Mouse (Mus musculus) ES-E14 (cell line): Measurements from ENCODE around the gene Scrg1. TPM values are rescaled to one million over a fixed set of nuclear protein-coding genes. Genes with fewer than 3 reads are reported as not detected.

Experiments
- DNase-seq: peaks from one replicate; pipeline ENCODE4 v3.0.0-alpha.2; 2013; ENCODE audit warnings: low read depth, low spot score
- H3K27ac ChIP-seq: 2 replicates; pipeline ENCODE4 v1.5.1; 2012; ENCODE audit warnings: low read depth, mild to moderate bottlenecking, low read length, moderate library complexity, mixed read lengths; ENCODE audit not compliant: poor library complexity, insufficient read depth, severe bottlenecking
- H3K36me3 ChIP-seq: 2 replicates; pipeline ENCODE4 v1.6.1; 2012; ENCODE audit warnings: mild to moderate bottlenecking, low read length, moderate library complexity, mixed read lengths; ENCODE audit not compliant: control insufficient read depth, poor library complexity, insufficient read depth, severe bottlenecking
- H3K4me1 ChIP-seq, 2 experiments: fragments of 150-350 bp in 1 of 2; sonication (generic) in 1 of 2; 2 replicates each; pipeline ENCODE4 v1.6.1; 2012; ENCODE audit warnings: low read length in 2 of 2, mild to moderate bottlenecking in 1 of 2, mixed read lengths in 1 of 2; ENCODE audit not compliant: control insufficient read depth in 2 of 2, insufficient read depth in 2 of 2, poor library complexity in 1 of 2
- H3K4me3 ChIP-seq, 2 experiments: fragments of 150-350 bp in 1 of 2; sonication (generic) in 1 of 2; 2 replicates each; pipeline ENCODE4 v1.5.1; 2012; ENCODE audit warnings: low read length in 2 of 2, low read depth in 1 of 2, mild to moderate bottlenecking in 1 of 2, mixed read lengths in 1 of 2; ENCODE audit not compliant: insufficient read depth in 1 of 2, poor library complexity in 1 of 2, severe bottlenecking in 1 of 2
- H3K9ac ChIP-seq: 2 replicates; pipeline ENCODE4 v1.6.1; 2012; ENCODE audit warnings: low read depth, mild to moderate bottlenecking, low read length, mixed read lengths; ENCODE audit not compliant: poor library complexity, insufficient read depth, severe bottlenecking
- H3K9me3 ChIP-seq: fragments of 150-350 bp; sonication (generic); 2 replicates; pipeline ENCODE4 v1.6.1; 2012; ENCODE audit warnings: low read depth, mild to moderate bottlenecking, low read length; ENCODE audit not compliant: control insufficient read depth, insufficient read depth
- CHD2 ChIP-seq: IDR thresholded peaks from 2 replicates; pipeline ENCODE4 v1.6.1; 2014; ENCODE audit warnings: mild to moderate bottlenecking, low read depth, low read length, inconsistent platforms
- HCFC1 ChIP-seq: IDR thresholded peaks from 2 replicates; pipeline ENCODE4 v1.6.1; 2012; ENCODE audit warnings: low read length, inconsistent platforms, borderline replicate concordance; ENCODE audit not compliant: insufficient read depth
- MAFK ChIP-seq: IDR thresholded peaks from 2 replicates; pipeline ENCODE4 v1.6.1; 2014; ENCODE audit warnings: mild to moderate bottlenecking, low read depth, low read length, inconsistent platforms; ENCODE audit not compliant: insufficient read depth
- ZC3H11A ChIP-seq: IDR thresholded peaks from 2 replicates; pipeline ENCODE4 v1.6.1; 2012; ENCODE audit warnings: low read depth, mild to moderate bottlenecking, inconsistent platforms, low read length, borderline replicate concordance
- ZNF384 ChIP-seq: IDR thresholded peaks from 2 replicates; pipeline ENCODE4 v1.6.1; 2012; ENCODE audit warnings: low read depth, low read length, inconsistent platforms
- in situ Hi-C, 2 experiments: fragments of 600-800 bp; cut with MboI; formaldehyde crosslinking; loops; one replicate each; pipeline ENCODE4 v1.15.1; 2025; ENCODE audit warnings: low sequenced_read_pairs in 2 of 2, inconsistent platforms in 1 of 2; ENCODE audit not compliant: unreplicated experiment in 2 of 2
- total RNA-seq: library from RNA; depleted of rRNA; stranded (reverse); fragments of 300-350 nt; gene quantifications from 2 replicates; pipeline ENCODE4 v1.2.3, GENCODE M21; 2012; rRNA removed

Scrg1 gene
- total RNA-seq: not detected in 2 replicates

- no peak for TF ChIP-seq ZNF384
- TF ChIP-seq MAFK: no peak
- TF ChIP-seq HCFC1: no peak
- TF ChIP-seq ZC3H11A: no peak
- no peak for TF ChIP-seq CHD2
- H3K4me3 ChIP-seq: no peak within 1 kb of the TSS
- no peaks in the 10 kb centered on the region for H3K36me3 ChIP-seq
- in situ Hi-C loops: no loop called here
- no peak for DNase-seq
- H3K4me1 ChIP-seq: no peaks in the 10 kb centered on the region
- H3K9ac ChIP-seq: no peak within 1 kb of the TSS
- H3K27ac ChIP-seq: no peak within 1 kb of the TSS
- H3K9me3 ChIP-seq: no peaks in the 10 kb centered on the region
Measured at GRCm38 (mm10) chr8:57455765-57456164, at the start of gene Scrg1. Gene Scrg1 (plus strand): TSS chr8:57455923.

DNA sequence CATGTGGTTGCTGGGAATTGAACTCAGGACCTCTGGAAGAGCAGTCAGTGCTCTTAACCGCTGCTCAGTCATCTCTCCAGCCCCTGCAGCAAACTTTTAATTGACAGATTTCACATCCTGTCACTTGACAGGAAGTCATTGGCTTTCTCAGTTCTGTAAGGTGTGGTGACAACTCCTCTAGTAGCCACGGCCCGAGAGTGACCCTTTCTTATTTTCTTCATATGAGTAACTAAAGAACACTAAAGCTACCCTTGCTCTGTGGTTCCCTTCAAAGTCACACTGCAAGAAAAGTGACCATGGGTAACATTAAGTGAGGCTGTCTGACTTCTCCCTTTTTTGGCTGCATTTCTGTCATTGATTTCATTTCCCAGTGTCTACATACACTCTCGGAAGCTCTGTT, 49.4 kb upstream of the Scrg1 start:
- Histone ChIP-seq H3K4me3 (no peak overlapping the region), H3K9ac (no peak overlapping the region), H3K27ac (no peak overlapping the region), H3K4me1 (peaks cover 4 to 7% of the 10 kb centered on the region in 2 experiments; a peak in 2 of 4 replicates), H3K9me3 (no peaks in the 10 kb centered on the region), H3K36me3 (no peaks in the 10 kb centered on the region)
- DNase-seq: no peak
- in situ Hi-C loops: no loop called here
- TF ChIP-seq ZC3H11A (no peak), HCFC1 (no peak)

DNA sequence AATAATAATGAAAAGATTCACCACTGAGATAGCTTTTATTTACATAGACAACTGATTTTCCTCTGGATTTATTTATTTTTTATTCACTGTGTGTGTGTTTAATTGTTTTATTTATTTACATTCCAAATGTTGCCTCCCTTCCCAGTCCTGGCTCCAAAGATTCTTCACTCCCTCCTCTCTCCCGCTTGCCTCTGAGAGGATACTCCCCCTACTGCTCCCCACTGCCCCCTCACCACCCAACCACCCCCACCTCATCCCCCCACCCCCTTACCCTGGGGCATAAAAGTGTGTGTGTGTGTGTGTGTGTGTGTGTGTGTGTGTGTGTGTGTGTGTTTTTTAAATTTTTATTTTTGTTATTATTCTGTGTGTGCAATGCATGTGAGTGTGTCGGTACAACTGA, 46.4 kb upstream of the Scrg1 start:
- H3K9ac ChIP-seq: no peak overlapping the region
- no peak overlapping the region for H3K4me3 ChIP-seq
- no peak for DNase-seq
- H3K4me1 ChIP-seq: peaks cover 4 to 8% of the 10 kb centered on the region in 2 experiments; a peak in 2 of 4 replicates
- in situ Hi-C loops: no loop called here
- H3K9me3 ChIP-seq: no peaks in the 10 kb centered on the region
- TF ChIP-seq ZNF384 (no peak), MAFK (no peak), HCFC1 (no peak), CHD2 (no peak), ZC3H11A (no peak)
- H3K36me3 ChIP-seq: no peaks in the 10 kb centered on the region
- H3K27ac ChIP-seq: no peak overlapping the region

DNA sequence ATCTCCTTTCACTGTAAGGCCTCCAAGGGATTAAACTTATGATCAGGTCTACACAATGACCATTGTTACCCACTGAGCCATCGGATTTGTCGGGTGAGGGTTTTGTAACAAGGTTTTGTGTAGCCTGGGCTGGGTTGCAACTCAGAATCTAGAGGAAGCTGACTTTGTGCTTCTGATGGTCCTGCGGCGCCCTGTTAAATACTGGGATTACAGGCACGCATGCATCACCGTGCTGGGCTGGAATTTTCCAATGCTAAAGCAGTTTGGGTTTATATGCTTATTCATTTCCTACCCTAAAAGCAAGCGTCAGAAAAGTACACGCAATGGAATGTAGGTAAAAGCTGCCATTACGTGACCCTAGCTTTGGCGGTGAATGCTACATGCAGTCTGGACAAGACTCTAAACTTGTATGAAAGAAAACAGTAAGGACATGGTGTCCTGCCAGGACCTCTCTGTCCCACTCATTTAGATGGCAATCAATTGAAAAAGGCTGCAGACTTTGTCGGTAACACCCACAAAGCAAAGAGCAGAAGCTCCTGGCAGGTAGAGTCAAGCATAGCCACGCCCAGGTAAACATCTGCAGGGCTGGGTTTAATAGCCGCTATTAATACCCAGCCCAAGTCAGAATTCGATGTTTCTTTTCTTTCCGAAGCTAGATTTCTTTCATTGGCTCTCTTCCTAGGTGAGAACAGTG, 45.8 kb upstream of the Scrg1 start:
- in situ Hi-C loops: no loop called here
- no peaks in the 10 kb centered on the region for H3K36me3 ChIP-seq
- H3K4me3 ChIP-seq: peak overlapping the region in 1 of 2 experiments; percentile 20; a peak in 1 of 4 replicates
- no peaks in the 10 kb centered on the region for H3K9me3 ChIP-seq
- DNase-seq: no peak
- no peak overlapping the region for H3K27ac ChIP-seq
- TF ChIP-seq MAFK (no peak), ZC3H11A (no peak), ZNF384 (no peak), HCFC1 (no peak), CHD2 (no peak)
- no peak overlapping the region; the same call in 1 of the 2 replicates for H3K9ac ChIP-seq
- H3K4me1 ChIP-seq: peaks cover 4 to 8% of the 10 kb centered on the region in 2 experiments; a peak in 2 of 4 replicates
